Mouse (Mus musculus): ENCODE data around the gene Asna1.
A peak's percentile ranks its signal among the peaks of the same experiment; 100 is the strongest.

Gene Asna1

GRCm38 (mm10) chr8:85035165-85035727, 10.2 kb upstream of the Asna1 start:
- DNase-seq (ENCODE audit: low spot score in 2 of 2): no peak

- DNase-seq (ENCODE audit: low spot score in 2 of 2): peak in 1 of 2 experiments; percentile 62
These were observed 9.7 kb upstream of the Asna1 start for GRCm38 (mm10) chr8:85034764-85035163.

GRCm38 (mm10) chr8:85033867-85034266, 8.8 kb upstream of the Asna1 start:
- DNase-seq (ENCODE audit: low spot score in 2 of 2): no peak

DNA sequence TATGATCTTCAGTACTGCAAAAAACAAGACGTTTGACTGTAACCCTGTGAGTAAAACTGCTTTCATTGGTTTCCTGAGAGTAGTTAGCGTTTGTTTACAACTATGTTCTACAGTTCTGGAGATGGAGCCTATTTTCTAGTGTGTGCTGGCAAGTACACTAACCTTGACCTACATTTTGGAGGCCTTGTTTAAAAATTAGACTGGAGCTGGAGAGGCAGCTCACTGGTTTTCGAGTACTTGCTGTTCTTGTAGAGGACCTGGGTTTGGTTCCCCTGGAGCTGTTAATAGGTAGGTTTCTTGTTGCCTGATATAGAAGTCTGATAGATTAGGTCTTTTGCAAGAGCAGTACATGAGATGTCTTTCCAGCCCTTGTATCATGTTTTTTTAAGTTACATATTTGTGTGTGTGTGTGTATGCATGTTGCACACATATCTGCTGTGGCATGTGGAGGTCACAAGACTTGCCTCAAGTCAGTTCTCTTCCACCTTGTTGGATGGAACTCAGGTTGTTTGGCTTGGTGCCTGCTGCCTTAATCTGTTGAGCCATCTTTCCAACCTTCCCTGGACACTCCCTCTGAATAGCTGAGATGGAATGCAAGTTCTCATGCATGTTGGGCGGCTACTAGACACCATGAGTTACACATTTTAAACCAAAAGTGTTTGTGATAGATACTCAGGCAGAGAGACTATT, 7.7 kb upstream of the Asna1 start:
- DNase-seq (ENCODE audit: low spot score in 2 of 2): no peak

DNA sequence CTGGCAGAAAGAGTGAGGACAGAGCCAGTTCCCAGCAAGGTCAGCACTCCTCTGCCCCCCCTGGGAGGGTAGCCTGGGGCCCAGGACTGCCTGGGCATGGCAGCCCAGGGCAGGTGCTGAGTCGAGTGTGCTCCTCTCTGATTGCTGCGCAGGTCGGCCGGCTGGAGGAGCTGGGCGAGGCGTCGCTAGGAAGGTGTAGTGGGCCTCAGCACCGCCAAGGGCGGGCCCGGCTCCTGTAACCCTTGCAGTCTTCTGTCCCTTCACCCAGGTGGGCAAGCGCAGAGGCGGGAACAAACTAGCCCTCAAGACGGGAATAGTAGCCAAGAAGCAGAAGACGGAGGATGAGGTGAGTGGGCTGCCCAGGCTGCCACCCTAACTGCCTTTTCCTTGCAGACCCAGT, 4.2 kb upstream of the Asna1 start:
- no peak for DNase-seq (ENCODE audit: low spot score in 2 of 2)

GRCm38 (mm10) chr8:85027922-85028321, 2.8 kb upstream of the Asna1 start:
- no peak for DNase-seq (ENCODE audit: low spot score in 2 of 2)

- no peak for DNase-seq (ENCODE audit: low spot score in 2 of 2)
These were observed 2.4 kb upstream of the Asna1 start for GRCm38 (mm10) chr8:85027516-85027855.

DNA sequence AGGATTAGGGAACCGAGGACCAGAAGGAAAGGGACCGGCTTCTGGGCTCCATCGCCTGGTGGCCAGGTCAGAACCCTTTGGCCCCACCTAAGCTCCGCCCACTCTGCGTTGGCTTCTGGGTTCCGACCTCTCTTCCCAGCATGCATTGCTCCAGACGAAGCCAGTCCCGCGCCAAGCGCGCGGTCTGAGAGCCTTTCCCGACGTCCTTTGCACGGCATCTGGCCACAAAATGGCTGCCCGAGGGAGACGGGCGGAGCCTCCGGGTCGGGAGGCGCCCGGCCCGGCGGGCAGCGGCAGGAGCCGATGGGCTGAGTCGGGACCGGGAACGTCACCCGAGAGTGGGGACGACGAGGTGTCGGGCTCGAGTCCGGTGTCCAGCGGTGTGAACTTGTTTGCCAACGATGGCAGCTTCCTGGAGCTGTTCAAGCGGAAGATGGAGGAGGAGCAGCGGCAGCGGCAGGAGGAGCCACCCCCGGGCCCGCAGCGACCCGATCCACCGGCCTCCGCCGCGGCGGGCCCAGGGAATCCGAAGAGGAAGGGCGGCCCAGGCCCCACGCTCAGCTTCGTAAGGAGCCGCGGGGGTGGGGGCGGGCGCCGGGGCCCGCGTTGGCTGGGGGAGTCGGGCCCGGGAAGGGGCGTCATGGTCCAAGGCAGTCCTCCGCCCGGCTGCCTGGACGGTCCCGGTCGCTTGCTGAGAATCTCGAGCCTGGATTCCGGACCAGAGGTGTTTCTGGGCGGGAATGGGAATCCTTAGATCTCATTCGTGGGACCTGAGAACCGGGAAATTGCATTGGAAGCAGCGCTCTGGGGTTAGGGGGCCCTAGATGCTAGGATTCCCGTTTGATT, 1.8 kb upstream of the Asna1 start, which contains the start of gene Trir:
Trir (plus strand) TSS at position 154 of the 846 bp plus-strand sequence.
- peak; percentile 94 to 96 for DNase-seq (ENCODE audit: low spot score in 2 of 2)

GRCm38 (mm10) chr8:85023846-85024245, 1.2 kb downstream of the Asna1 start:
- DNase-seq (ENCODE audit: low spot score in 2 of 2): no peak

GRCm38 (mm10) chr8:85021514-85022055, 3.5 kb downstream of the Asna1 start:
- no peak for DNase-seq (ENCODE audit: low spot score in 2 of 2)

DNA sequence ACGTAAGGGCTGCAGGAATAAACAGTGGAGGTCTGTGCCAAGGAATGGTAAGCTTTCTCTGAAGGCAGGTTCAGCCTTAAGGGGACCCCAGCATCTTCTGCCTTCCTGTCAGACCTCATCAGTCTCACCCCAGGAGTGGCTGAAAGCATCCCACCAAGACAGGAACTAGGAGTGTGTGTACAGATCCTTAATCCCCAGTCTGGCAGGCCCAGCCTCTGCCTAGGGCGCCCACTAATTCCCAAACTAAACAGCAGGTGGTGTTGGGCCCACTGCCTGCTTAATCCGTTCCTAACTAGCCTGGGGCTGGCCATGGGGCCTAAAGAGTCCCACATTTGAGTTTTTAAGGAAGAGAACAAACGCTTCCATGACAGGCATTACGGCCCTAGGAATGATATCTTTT, 7.9 kb downstream of the Asna1 start:
- no peak for DNase-seq (ENCODE audit: low spot score in 2 of 2)

GRCm38 (mm10) chr8:85016724-85017123, 8.4 kb downstream of the Asna1 start:
- DNase-seq (ENCODE audit: low spot score in 2 of 2): peak in 1 of 2 experiments; percentile 81

DNA sequence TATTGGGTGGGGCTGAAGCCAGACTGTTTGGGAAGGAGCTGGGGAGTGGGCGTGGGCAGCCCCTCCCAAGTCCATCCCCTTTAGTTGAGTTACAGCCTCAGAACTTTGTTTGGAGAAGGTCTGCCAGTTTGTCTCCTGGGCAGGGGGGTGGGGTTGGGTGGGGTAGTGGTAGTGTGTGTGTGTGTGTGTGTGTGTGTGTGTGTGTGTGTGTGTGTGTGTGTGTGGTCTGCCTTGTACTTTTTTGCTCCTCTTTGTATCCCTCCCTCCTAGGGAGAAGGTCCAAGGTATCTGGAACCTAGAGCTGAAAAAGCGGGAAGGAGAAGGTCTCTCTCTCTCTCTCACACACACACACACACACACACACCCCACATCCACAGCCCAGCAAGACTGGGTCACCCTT, 10.7 kb downstream of the Asna1 start, which contains the start of gene Best2:
Best2 (minus strand) TSS at position 101 of the 400 bp plus-strand sequence.
- DNase-seq (ENCODE audit: low spot score in 2 of 2): no peak

GRCm38 (mm10) chr8:85013230-85013840, 11.7 kb downstream of the Asna1 start:
- DNase-seq (ENCODE audit: low spot score in 2 of 2): peak in 1 of 2 experiments; percentile 72

- DNase-seq (ENCODE audit: low spot score in 2 of 2): no peak
These were observed 13.8 kb downstream of the Asna1 start for GRCm38 (mm10) chr8:85011242-85011641.

- no peak for DNase-seq (ENCODE audit: low spot score in 2 of 2)
These were observed 17.4 kb downstream of the Asna1 start for GRCm38 (mm10) chr8:85007686-85008085.

- peak in 1 of 2 experiments; percentile 76 for DNase-seq (ENCODE audit: low spot score in 2 of 2)
These were observed 27.3 kb downstream of the Asna1 start for GRCm38 (mm10) chr8:84997649-84998295.

DNA sequence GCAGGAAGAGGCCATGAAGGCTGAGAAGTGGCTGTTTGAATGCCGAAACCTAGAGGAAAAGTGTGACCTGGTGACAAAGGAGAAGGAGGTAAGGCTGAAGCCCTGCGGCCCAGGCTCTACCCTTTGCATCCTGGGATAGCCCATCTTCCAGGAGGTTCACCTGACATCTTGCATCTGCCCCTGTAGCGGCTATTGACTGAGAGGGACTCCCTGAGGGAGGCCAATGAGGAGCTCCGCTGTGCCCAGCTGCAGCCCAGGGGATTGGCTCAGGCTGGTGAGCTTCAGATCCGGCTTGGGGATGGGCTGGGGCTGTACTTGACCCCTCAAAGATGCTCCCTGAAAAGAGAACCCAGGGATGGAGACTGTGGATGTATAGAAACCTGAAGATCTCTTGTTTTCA, 28.1 kb downstream of the Asna1 start:
- DNase-seq (ENCODE audit: low spot score in 2 of 2): no peak

- DNase-seq (ENCODE audit: low spot score in 2 of 2): no peak
These were observed 29.4 kb downstream of the Asna1 start for GRCm38 (mm10) chr8:84995680-84996079.

DNA sequence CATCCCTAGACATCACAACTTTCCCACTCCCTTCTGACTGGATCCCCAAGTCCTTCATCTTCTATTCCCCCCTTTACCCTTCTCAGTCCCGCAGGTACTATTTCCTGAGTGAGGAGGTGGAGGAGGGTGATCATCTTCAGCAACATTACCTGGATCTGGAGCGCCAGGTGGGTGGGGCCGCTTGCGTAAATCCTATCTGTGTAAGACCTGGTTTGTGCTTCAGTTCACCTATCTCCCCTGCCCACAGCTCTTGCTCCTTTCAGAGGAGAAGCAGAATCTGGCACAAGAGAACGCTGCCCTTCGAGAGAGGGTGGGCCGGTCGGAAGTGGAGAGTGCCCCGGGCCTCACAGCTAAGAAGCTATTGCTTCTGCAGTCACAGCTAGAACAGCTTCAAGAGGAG, 30.7 kb downstream of the Asna1 start:
- no peak for DNase-seq (ENCODE audit: low spot score in 2 of 2)

DNA sequence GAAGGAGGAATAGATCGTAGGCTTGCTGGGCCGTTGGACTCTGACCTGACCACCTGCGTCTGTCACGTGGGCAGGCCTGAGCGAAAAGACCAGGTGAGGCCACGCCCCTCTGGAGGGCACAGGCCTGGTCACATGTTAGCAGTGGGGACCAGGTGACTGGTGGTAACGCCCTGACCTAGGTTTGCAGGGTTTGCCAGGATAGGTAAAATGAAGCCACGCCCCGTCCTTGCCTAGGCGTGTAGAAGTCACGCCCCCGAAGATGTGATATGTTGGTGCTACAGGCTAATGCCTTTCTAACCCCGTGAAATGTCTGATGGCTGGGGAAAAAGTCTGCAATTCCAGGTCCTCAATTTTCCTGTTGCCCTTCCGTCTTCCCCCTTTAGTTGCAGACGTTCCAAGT, 34.2 kb downstream of the Asna1 start:
- peak; percentile 73 to 79 for DNase-seq (ENCODE audit: low spot score in 2 of 2)

All from urinary bladder, adult 18-20 months (tissue).